11 mouse cellular contexts compared by ENCODE assay signal in genomic region chr10:23176666-23177346, GRCm38 (mm10).
DNase-seq lines count a peak whose midpoint lies in the region; ATAC-seq and TF ChIP-seq lines count a peak whose summit lies in the region.
"Had no signal": no experiment of that assay in that cellular context is flagged by ENCODE, and none has a peak within 500 bp of the region (broad histone marks: within the 10 kb centered on the region; RNA-seq: fewer than 3 reads in every experiment).

No protein-coding gene starts in this region.

- TF ChIP-seq EP300 in heart, adult 2 months (IDR thresholded peaks at IDR 0.05; ENCODE audit: insufficient read depth, low read depth, low read length), result no peak

- no peak overlapping the region for H3ac ChIP-seq in myocyte (ENCODE audit: control insufficient read depth, insufficient read length)

- no peak for DNase-seq in heart, adult 2 months
- DNase-seq in heart, adult 11 months, result no peak
- DNase-seq in limb, embryonic 10.5 days (ENCODE audit: low spot score), result no peak
- peak; percentile 79 for DNase-seq in brain, embryonic 14.5 days (ENCODE audit: low read depth)
- DNase-seq in urinary bladder, postnatal 10 days (ENCODE audit: low spot score), result no peak
- DNase-seq: gastrocnemius, postnatal 25 days; kidney, postnatal 25 days; liver, embryonic 13.5 days had no signal

- H3K4me1 ChIP-seq in heart, adult 2 months (ENCODE audit: control insufficient read depth, insufficient read depth, low read length), result no peaks in the 10 kb centered on the region
- peaks cover 27% of the 10 kb centered on the region for H3K4me1 ChIP-seq in limb, embryonic 12.5 days (replicated peaks)
- H3K4me1 ChIP-seq in limb, embryonic 10.5 days, result peaks cover 4% of the 10 kb centered on the region
- no peaks in the 10 kb centered on the region for H3K4me1 ChIP-seq in hindbrain, embryonic 16.5 days (ENCODE audit: control insufficient read depth, insufficient read depth, low read depth, low read length)
- H3K4me1 ChIP-seq: liver, embryonic 13.5 days had no signal

- TF ChIP-seq CTCF in heart, adult 2 months (IDR thresholded peaks at IDR 0.05), result peak; percentile 21; the same call in 1 of the 2 replicates
- peak; percentile 5; the same call in 1 of the 2 replicates for TF ChIP-seq CTCF in brain, embryonic 14.5 days (IDR thresholded peaks at IDR 0.05; ENCODE audit: borderline replicate concordance, extremely low read depth, insufficient read depth, insufficient read length)

- TF ChIP-seq POLR2A in heart, adult 2 months (IDR thresholded peaks at IDR 0.05; ENCODE audit: insufficient read depth, low read depth, low read length), result no peak
- TF ChIP-seq POLR2A in brain, embryonic 14.5 days (IDR thresholded peaks at IDR 0.05; ENCODE audit: borderline replicate concordance, extremely low read depth, insufficient read depth, insufficient read length, poor library complexity, severe bottlenecking), result no peak
- TF ChIP-seq POLR2A in myocyte (IDR thresholded peaks at IDR 0.05; ENCODE audit: insufficient read length, low read depth), result no peak

- ATAC-seq in limb, embryonic 12.5 days (ENCODE audit: insufficient number of reproducible peaks, insufficient read depth, low FRiP score, low TSS enrichment, low read depth), result no peak
- no peak for ATAC-seq in hindbrain, embryonic 16.5 days

- H3K27me3 ChIP-seq in heart, adult 2 months (ENCODE audit: control insufficient read depth, insufficient read depth, low read length), result no peaks in the 10 kb centered on the region
- no peaks in the 10 kb centered on the region for H3K27me3 ChIP-seq in limb, embryonic 12.5 days
- H3K27me3 ChIP-seq in limb, embryonic 10.5 days (ENCODE audit: low read depth, poor library complexity, severe bottlenecking), result no peaks in the 10 kb centered on the region
- no peaks in the 10 kb centered on the region for H3K27me3 ChIP-seq in myocyte (ENCODE audit: control insufficient read depth, insufficient read depth, insufficient read length)
- H3K27me3 ChIP-seq in hindbrain, embryonic 16.5 days (replicated peaks; ENCODE audit: control insufficient read depth, insufficient read depth, low read length), result no peaks in the 10 kb centered on the region
- H3K27me3 ChIP-seq: liver, embryonic 13.5 days had no signal

- no peak overlapping the region for H3K27ac ChIP-seq in heart, adult 2 months
- H3K27ac ChIP-seq in limb, embryonic 12.5 days, result no peak overlapping the region
- H3K27ac ChIP-seq in limb, embryonic 10.5 days, result no peak overlapping the region
- no peak overlapping the region for H3K27ac ChIP-seq in hindbrain, embryonic 16.5 days (ENCODE audit: low read depth, low read length)
- H3K27ac ChIP-seq: liver, embryonic 13.5 days had no signal

- peak overlapping the region; percentile 15; the same call in 1 of the 2 replicates for H3K4me2 ChIP-seq in limb, embryonic 12.5 days
- peak overlapping the region; percentile 94 for H3K4me2 ChIP-seq in myocyte (ENCODE audit: low read depth)
- no peak overlapping the region for H3K4me2 ChIP-seq in hindbrain, embryonic 16.5 days (ENCODE audit: low read length)
- H3K4me2 ChIP-seq: liver, embryonic 13.5 days had no signal

- no peak overlapping the region for H3K9ac ChIP-seq in heart, adult 2 months (ENCODE audit: low read depth, low read length)
- H3K9ac ChIP-seq in limb, embryonic 12.5 days (replicated peaks), result no peak overlapping the region
- no peak overlapping the region for H3K9ac ChIP-seq in hindbrain, embryonic 16.5 days (ENCODE audit: low read depth, low read length)
- H3K9ac ChIP-seq: liver, embryonic 13.5 days had no signal

- H3K4me3 ChIP-seq in heart, adult 2 months, result no peak overlapping the region
- no peak overlapping the region for H3K4me3 ChIP-seq in limb, embryonic 12.5 days (replicated peaks)
- H3K4me3 ChIP-seq in limb, embryonic 10.5 days, result no peak overlapping the region
- H3K4me3 ChIP-seq in myocyte, result no peak overlapping the region
- H3K4me3 ChIP-seq in hindbrain, embryonic 16.5 days (ENCODE audit: low read length), result no peak overlapping the region
- H3K4me3 ChIP-seq: liver, embryonic 13.5 days had no signal

- 31% methylated on average over 8 of the region's 8 CpGs for WGBS in heart, adult 2 months
- 40% methylated on average over 8 of the region's 8 CpGs for WGBS in limb, embryonic 12.5 days
- WGBS in limb, embryonic 10.5 days, result 84% methylated on average over 8 of the region's 8 CpGs
- 64% methylated on average over 8 of the region's 8 CpGs for WGBS in hindbrain, embryonic 16.5 days

- H3K9me3 ChIP-seq in limb, embryonic 12.5 days, result no peaks in the 10 kb centered on the region
- no peaks in the 10 kb centered on the region for H3K9me3 ChIP-seq in limb, embryonic 10.5 days (replicated peaks)
- no peaks in the 10 kb centered on the region for H3K9me3 ChIP-seq in hindbrain, embryonic 16.5 days (ENCODE audit: control insufficient read depth, low read length)
- H3K9me3 ChIP-seq: liver, embryonic 13.5 days had no signal

- H3K79me2 ChIP-seq in heart, adult 2 months (replicated peaks; ENCODE audit: control insufficient read depth, insufficient read depth, low read length), result no peaks in the 10 kb centered on the region
- peaks cover 20% of the 10 kb centered on the region for H3K79me2 ChIP-seq in myocyte (ENCODE audit: control insufficient read depth, insufficient read depth)

- H3K36me3 ChIP-seq in heart, adult 2 months (ENCODE audit: control insufficient read depth, insufficient read depth, low read length), result no peaks in the 10 kb centered on the region
- no peaks in the 10 kb centered on the region for H3K36me3 ChIP-seq in limb, embryonic 12.5 days
- H3K36me3 ChIP-seq in limb, embryonic 10.5 days, result no peaks in the 10 kb centered on the region
- peaks cover under 1% of the 10 kb centered on the region for H3K36me3 ChIP-seq in myocyte (ENCODE audit: control insufficient read depth, insufficient read depth)
- no peaks in the 10 kb centered on the region for H3K36me3 ChIP-seq in hindbrain, embryonic 16.5 days (ENCODE audit: control insufficient read depth, insufficient read depth, low read length)
- H3K36me3 ChIP-seq: liver, embryonic 13.5 days had no signal

- intact Hi-C loops in heart, adult 2 months (cut with DNase I), result no loop called here

TF ChIP-seq in myocyte, 11 proteins besides CTCF, POLR2A, EP300 and RAD21:
- TF ChIP-seq CEBPB (IDR thresholded peaks at IDR 0.05; ENCODE audit: insufficient read depth, poor library complexity, severe bottlenecking) (0 out of 2 replicates have a peak, but pooled peaks have one; percentile 11), MAX (IDR thresholded peaks at IDR 0.05; ENCODE audit: low read depth) (no peak)
